Mouse (Mus musculus) heart, embryonic 10.5 days (tissue): ENCODE results near the gene Bach1. TPM values are rescaled to one million over a fixed set of nuclear protein-coding genes. Genes with fewer than 3 reads are reported as not detected.

Experiments
- DNase-seq: peaks from one replicate; pipeline ENCODE4 v3.0.0-alpha.2; 2017; ENCODE audit warnings: low spot score
- H3K27ac ChIP-seq: fragments of 300-500 bp; sonication (generic); 2 replicates; pipeline ENCODE4 v1.5.1; 2016; ENCODE audit warnings: mild to moderate bottlenecking
- H3K27me3 ChIP-seq: fragments of 300-500 bp; sonication (generic); 2 replicates; pipeline ENCODE4 v1.6.1; 2016; ENCODE audit warnings: mild to moderate bottlenecking; ENCODE audit not compliant: poor library complexity, insufficient read depth, severe bottlenecking
- H3K36me3 ChIP-seq: fragments of 300-500 bp; sonication (generic); 2 replicates; pipeline ENCODE4 v1.6.1; 2016; ENCODE audit warnings: mild to moderate bottlenecking, moderate library complexity
- H3K4me1 ChIP-seq: fragments of 300-500 bp; sonication (generic); 2 replicates; pipeline ENCODE4 v1.6.1; 2016; ENCODE audit warnings: mild to moderate bottlenecking
- H3K4me3 ChIP-seq: fragments of 300-500 bp; sonication (generic); 2 replicates; pipeline ENCODE4 v1.5.1; 2016; ENCODE audit warnings: mild to moderate bottlenecking, moderate library complexity
- H3K9me3 ChIP-seq: fragments of 300-500 bp; sonication (generic); 2 replicates; pipeline ENCODE4 v1.6.1; 2016; ENCODE audit warnings: mild to moderate bottlenecking, moderate library complexity
- whole genome bisulfite sequencing: fragments of 180-500 bp; shearing (Covaris S2); methylation state at CpG from one replicate; pipeline ENCODE4 v1.1.7; 2016; 5-methylcytosine and 5-hydroxymethylcytosine counted together
- polyA plus RNA-seq: library from polyadenylated mRNA; unstranded; fragments of >200 nt; fragmentation: Nextera tagmentation; extraction: Ambion mirVana; gene quantifications from 2 replicates; pipeline ENCODE4 v1.2.1, GENCODE M21; 2016

The Bach1 gene
- polyA plus RNA-seq, 1 experiment from 2014 or later: 9.4 TPM

- no peak for DNase-seq
- H3K4me1 ChIP-seq: peaks cover 78% of the 10 kb centered on the region
- H3K36me3 ChIP-seq: no peaks in the 10 kb centered on the region
- H3K4me3 ChIP-seq: no peak overlapping the region
- H3K27ac ChIP-seq: no peak overlapping the region
- no peaks in the 10 kb centered on the region for H3K27me3 ChIP-seq
- H3K9me3 ChIP-seq: no peaks in the 10 kb centered on the region
- WGBS: 45% methylated on average over 5 of the region's 5 CpGs
Observed at GRCm38 (mm10) chr16:87704225-87704624, 5.5 kb downstream of the Bach1 start.

- H3K9me3 ChIP-seq: no peaks in the 10 kb centered on the region
- H3K27ac ChIP-seq: no peak overlapping the region
- WGBS: 18% methylated on average over 19 of the region's 19 CpGs
- DNase-seq: no peak
- H3K36me3 ChIP-seq: no peaks in the 10 kb centered on the region
- H3K4me3 ChIP-seq: peak overlapping the region; percentile 10
- H3K4me1 ChIP-seq: peaks cover 69% of the 10 kb centered on the region
- no peaks in the 10 kb centered on the region for H3K27me3 ChIP-seq
Observed at GRCm38 (mm10) chr16:87705892-87706589, 7.3 kb downstream of the Bach1 start.

GRCm38 (mm10) chr16:87707335-87707734, 8.6 kb downstream of the Bach1 start:
- no peaks in the 10 kb centered on the region for H3K9me3 ChIP-seq
- no peaks in the 10 kb centered on the region for H3K27me3 ChIP-seq
- H3K36me3 ChIP-seq: no peaks in the 10 kb centered on the region
- H3K27ac ChIP-seq: peak overlapping the region; percentile 18; the same call in 1 of the 2 replicates
- WGBS: 44% methylated on average over 4 of the region's 4 CpGs
- DNase-seq: no peak
- H3K4me3 ChIP-seq: no peak overlapping the region
- peaks cover 69% of the 10 kb centered on the region for H3K4me1 ChIP-seq

DNA sequence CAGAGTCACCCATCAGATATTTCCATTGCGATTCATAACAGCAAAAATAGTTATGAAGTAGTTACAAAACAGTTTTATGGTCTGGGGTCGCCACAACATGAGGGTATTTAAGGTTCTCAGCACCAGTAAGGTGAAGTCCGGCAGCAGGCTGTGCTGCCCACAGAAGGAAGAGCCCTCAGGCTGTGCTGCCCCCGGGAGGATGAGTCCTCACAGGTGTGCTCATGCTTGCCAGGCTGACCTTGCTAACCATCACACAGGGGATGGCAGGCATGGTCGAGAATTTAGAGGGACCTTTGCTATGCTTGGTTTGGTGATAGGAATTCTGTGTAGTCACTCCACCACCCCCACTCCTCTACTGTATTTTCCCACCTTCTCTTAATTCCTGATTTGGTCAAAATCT, 9.8 kb downstream of the Bach1 start:
- WGBS: 72% methylated on average over 5 of the region's 5 CpGs

GRCm38 (mm10) chr16:87709144-87709543, 10.4 kb downstream of the Bach1 start:
- peaks cover 70% of the 10 kb centered on the region for H3K4me1 ChIP-seq
- H3K9me3 ChIP-seq: no peaks in the 10 kb centered on the region
- 58% methylated on average over 5 of the region's 5 CpGs for WGBS
- H3K27me3 ChIP-seq: no peaks in the 10 kb centered on the region
- H3K27ac ChIP-seq: no peak overlapping the region
- H3K4me3 ChIP-seq: no peak overlapping the region
- no peak for DNase-seq
- no peaks in the 10 kb centered on the region for H3K36me3 ChIP-seq

More for the DNA sequence above, 9.8 kb downstream of the Bach1 start:
- peaks cover 71% of the 10 kb centered on the region for H3K4me1 ChIP-seq
- no peak overlapping the region for H3K27ac ChIP-seq
- H3K9me3 ChIP-seq: no peaks in the 10 kb centered on the region
- H3K27me3 ChIP-seq: no peaks in the 10 kb centered on the region
- H3K36me3 ChIP-seq: no peaks in the 10 kb centered on the region
- DNase-seq: peak; percentile 57
- H3K4me3 ChIP-seq: no peak overlapping the region

GRCm38 (mm10) chr16:87709971-87710370, 11.2 kb downstream of the Bach1 start:
- DNase-seq: peak; percentile 69
- 93% methylated on average over 9 of the region's 9 CpGs for WGBS
- Histone ChIP-seq H3K36me3 (no peaks in the 10 kb centered on the region), H3K4me1 (peaks cover 67% of the 10 kb centered on the region), H3K9me3 (no peaks in the 10 kb centered on the region), H3K27me3 (no peaks in the 10 kb centered on the region), H3K4me3 (no peak overlapping the region), H3K27ac (no peak overlapping the region)

DNA sequence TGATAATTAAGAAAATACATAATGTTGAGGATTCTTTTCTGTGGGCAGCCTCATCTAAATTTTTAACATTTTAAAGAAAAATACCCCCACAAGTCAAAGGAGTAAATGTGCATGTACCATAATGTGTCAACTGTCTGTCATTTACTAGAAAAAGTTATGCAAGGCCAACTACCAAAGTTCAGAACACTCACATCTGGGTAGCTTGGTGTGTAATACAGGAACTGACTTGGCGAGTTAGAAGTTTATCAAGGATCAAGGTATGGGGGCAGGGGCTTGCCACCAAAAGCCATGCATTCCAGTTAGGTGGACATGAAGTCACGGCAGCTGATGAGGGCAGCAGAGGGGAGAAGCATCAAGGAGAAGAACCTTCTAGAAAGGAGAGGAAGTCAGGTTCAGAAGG, 13.2 kb downstream of the Bach1 start:
- H3K36me3 ChIP-seq: no peaks in the 10 kb centered on the region
- DNase-seq: no peak
- H3K4me3 ChIP-seq: no peak overlapping the region
- no peaks in the 10 kb centered on the region for H3K9me3 ChIP-seq
- no peak overlapping the region for H3K27ac ChIP-seq
- 63% methylated on average over 2 of the region's 2 CpGs for WGBS
- H3K27me3 ChIP-seq: no peaks in the 10 kb centered on the region
- H3K4me1 ChIP-seq: peaks cover 68% of the 10 kb centered on the region

- no peak overlapping the region for H3K4me3 ChIP-seq
- peak; percentile 77 for DNase-seq
- no peaks in the 10 kb centered on the region for H3K36me3 ChIP-seq
- H3K4me1 ChIP-seq: peaks cover 63% of the 10 kb centered on the region
- 63% methylated on average over 18 of the region's 18 CpGs for WGBS
- no peaks in the 10 kb centered on the region for H3K27me3 ChIP-seq
- H3K27ac ChIP-seq: peak overlapping the region; percentile 60; the same call in 1 of the 2 replicates
- H3K9me3 ChIP-seq: no peaks in the 10 kb centered on the region
Observed at GRCm38 (mm10) chr16:87712986-87713693, 14.4 kb downstream of the Bach1 start.

GRCm38 (mm10) chr16:87714550-87714949, 15.8 kb downstream of the Bach1 start:
- peak; percentile 56 for DNase-seq
- H3K4me1 ChIP-seq: peaks cover 58% of the 10 kb centered on the region

DNA sequence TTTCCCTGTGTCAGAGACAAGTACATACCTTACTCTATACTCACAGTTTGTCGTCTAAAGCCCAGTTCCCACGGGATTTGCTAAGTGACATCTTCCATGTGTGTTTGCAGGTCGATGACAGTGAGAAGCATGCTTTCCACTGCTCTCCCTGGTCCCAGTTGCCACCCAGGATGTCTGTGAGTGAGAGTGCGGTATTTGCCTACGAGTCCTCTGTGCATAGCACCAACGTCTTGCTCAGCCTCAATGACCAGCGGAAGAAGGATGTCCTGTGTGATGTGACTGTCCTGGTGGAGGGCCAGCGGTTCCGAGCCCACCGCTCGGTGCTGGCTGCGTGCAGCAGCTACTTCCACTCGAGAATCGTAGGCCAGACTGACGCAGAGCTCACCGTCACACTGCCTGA, 16.5 kb downstream of the Bach1 start:
- DNase-seq: peak; percentile 78
- H3K27me3 ChIP-seq: no peaks in the 10 kb centered on the region
- WGBS: 82% methylated on average over 16 of the region's 16 CpGs
- H3K36me3 ChIP-seq: peaks cover 12% of the 10 kb centered on the region
- H3K9me3 ChIP-seq: no peaks in the 10 kb centered on the region
- H3K27ac ChIP-seq: no peak overlapping the region
- peaks cover 63% of the 10 kb centered on the region for H3K4me1 ChIP-seq
- H3K4me3 ChIP-seq: no peak overlapping the region

More at GRCm38 (mm10) chr16:87714550-87714949, 15.8 kb downstream of the Bach1 start:
- Histone ChIP-seq H3K27me3 (no peaks in the 10 kb centered on the region), H3K36me3 (peaks cover 6% of the 10 kb centered on the region), H3K9me3 (no peaks in the 10 kb centered on the region), H3K4me3 (no peak overlapping the region), H3K27ac (no peak overlapping the region)
- 84% methylated on average over 9 of the region's 9 CpGs for WGBS

DNA sequence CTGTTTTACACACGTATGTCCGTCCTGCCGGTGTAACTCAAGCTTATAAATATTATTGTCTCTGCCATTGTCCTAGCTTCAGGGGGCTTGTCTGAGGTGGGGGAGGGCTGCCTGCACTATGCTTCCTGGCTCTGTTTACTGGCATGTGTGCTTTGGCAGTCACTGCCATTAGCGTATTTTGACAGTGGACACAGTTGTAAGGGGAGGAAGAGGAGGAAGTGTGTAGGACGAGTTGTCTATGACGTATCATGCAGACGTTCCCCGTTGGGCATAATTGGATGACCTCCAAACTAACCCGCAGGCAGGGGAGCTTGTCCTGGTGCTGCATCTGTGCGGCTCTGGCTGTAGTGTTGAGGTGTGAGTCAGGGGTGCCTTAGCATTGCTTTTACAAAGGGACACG, 17.5 kb downstream of the Bach1 start:
- Histone ChIP-seq H3K4me3 (no peak overlapping the region), H3K4me1 (peaks cover 60% of the 10 kb centered on the region), H3K27ac (no peak overlapping the region), H3K36me3 (peaks cover 16% of the 10 kb centered on the region), H3K9me3 (no peaks in the 10 kb centered on the region), H3K27me3 (no peaks in the 10 kb centered on the region)
- DNase-seq: peak; percentile 74
- 58% methylated on average over 11 of the region's 11 CpGs for WGBS

GRCm38 (mm10) chr16:87717046-87717660, 18.4 kb downstream of the Bach1 start:
- Histone ChIP-seq H3K4me1 (peaks cover 58% of the 10 kb centered on the region), H3K4me3 (no peak overlapping the region), H3K27me3 (no peaks in the 10 kb centered on the region), H3K27ac (no peak overlapping the region), H3K9me3 (no peaks in the 10 kb centered on the region), H3K36me3 (peaks cover 19% of the 10 kb centered on the region)
- peak; percentile 77 for DNase-seq
- 27% methylated on average over 5 of the region's 5 CpGs for WGBS

GRCm38 (mm10) chr16:87719071-87719470, 20.3 kb downstream of the Bach1 start:
- DNase-seq: peak; percentile 56
- WGBS: 91% methylated on average over 11 of the region's 11 CpGs
- H3K36me3 ChIP-seq: peaks cover 35% of the 10 kb centered on the region

More at GRCm38 (mm10) chr16:87719071-87719470, 20.3 kb downstream of the Bach1 start:
- Histone ChIP-seq H3K9me3 (no peaks in the 10 kb centered on the region), H3K4me3 (no peak overlapping the region), H3K4me1 (peaks cover 52% of the 10 kb centered on the region), H3K27ac (no peak overlapping the region), H3K27me3 (no peaks in the 10 kb centered on the region)
